Mouse (Mus musculus) frontal cortex, postnatal 25 days (tissue): ENCODE results near the gene Srrm2.

Source experiments
- DNase-seq, 2 experiments: peaks; one replicate each; pipeline ENCODE4 v3.0.0; 2022; ENCODE audit warnings: low spot score in 2 of 2

The Srrm2 gene

DNA sequence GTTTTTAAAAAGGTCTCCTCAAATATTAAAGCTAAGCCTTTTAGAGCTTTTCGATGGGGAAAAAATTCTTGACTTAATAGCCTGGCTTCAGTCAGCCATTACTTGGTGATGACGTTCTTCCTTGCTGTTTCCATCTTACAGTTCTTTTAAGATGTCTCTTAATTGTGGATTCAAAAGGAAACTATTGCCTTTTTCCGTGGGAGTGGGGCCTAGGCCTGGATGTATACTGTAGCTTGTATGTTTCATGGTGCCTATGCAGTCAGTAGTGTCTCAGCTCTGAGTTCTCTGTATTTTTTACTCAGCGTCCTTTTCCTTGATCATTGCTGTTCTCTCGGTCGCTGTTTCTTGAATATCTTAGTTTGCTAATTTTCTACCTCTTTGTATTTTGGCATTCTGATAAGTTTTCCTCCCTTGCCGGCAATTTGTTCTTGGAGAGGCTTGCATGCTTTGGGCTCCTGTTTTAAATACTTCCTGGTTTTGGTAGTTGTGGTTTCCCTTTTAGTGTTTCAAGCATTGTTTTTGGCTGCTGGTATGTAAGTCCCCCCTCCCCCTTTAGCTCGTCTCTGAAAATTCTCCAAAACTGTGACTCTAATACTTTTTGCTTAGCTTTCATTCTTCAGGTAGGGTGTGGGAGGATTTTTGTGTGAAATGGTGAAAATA lies 14.2 kb downstream of the Srrm2 start:
- DNase-seq: no peak

DNA sequence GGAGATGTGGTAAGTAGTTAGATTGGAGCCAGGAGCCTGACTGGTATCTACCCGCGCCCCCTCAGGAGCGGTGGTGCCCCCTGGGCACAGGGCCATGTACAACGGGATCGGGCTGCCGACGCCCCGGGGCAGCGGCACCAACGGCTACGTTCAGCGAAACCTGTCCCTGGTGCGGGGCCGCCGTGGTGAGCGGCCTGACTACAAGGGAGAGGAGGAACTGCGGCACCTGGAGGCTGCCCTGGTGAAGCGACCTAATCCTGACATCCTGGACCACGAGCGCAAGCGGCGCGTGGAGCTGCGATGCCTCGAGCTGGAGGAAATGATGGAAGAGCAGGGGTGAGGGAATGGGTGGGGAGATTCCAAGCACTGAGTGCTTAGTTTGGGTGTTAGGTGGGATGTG lies 16.5 kb downstream of the Srrm2 start:
- DNase-seq: no peak

DNA sequence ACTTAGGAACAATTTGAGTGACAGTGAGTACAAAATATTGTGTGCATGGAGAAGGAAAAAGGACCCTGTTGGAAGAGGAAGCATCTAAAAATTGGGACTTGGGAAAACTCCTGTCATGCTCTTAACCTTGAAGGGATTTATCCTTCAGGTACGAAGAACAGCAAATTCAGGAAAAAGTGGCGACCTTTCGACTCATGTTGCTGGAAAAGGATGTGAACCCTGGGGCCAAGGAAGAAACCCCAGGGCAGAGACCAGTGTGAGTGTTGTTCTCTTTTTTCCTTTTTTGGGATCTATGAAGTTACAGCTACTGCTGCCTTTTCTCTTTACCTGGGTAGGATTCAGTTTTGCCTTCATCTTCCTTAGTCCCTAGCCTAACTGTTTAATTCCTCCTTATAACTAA lies 17.6 kb downstream of the Srrm2 start:
- no peak for DNase-seq

DNA sequence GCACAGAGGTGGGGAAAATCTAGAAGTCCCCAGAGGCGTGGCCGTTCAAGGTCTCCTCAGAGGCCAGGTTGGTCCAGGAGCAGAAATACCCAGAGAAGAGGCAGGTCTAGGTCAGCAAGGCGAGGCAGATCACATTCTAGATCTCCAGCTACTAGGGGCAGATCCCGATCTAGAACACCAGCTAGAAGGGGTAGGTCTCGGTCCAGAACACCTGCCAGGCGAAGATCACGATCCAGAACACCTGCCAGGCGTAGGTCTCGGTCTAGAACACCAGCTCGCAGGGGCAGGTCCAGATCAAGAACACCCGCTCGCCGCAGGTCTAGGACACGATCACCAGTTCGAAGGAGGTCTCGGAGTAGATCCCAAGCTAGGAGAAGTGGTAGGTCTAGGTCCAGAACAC lies 25.3 kb downstream of the Srrm2 start:
- DNase-seq: no peak

DNA sequence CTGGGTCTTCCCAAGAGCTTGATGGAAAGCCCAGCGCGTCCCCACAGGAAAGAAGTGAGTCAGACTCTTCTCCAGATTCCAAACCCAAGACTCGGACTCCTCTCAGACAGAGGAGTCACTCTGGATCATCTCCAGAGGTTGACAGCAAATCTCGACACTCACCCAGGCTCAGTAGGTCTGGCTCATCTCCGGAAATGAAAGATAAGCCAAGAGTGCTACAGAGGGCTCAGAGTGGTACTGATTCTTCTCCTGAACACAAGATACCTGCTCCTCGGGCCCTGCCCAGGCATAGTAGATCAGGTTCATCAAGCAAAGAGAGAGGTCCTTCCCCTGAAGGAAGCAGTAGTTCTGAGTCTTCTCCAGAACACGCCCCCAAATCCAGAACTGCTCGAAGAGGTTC lies 28.2 kb downstream of the Srrm2 start:
- no peak for DNase-seq

GRCm38 (mm10) chr17:23819235-23819634 lies 28.9 kb downstream of the Srrm2 start:
- DNase-seq: no peak

- DNase-seq: no peak
Observed at GRCm38 (mm10) chr17:23820731-23821130, 30.4 kb downstream of the Srrm2 start.

- DNase-seq: no peak
Observed at GRCm38 (mm10) chr17:23822094-23822493, 31.8 kb downstream of the Srrm2 start.

- DNase-seq: no peak
Observed at GRCm38 (mm10) chr17:23823018-23823417, 32.7 kb downstream of the Srrm2 start.

DNA sequence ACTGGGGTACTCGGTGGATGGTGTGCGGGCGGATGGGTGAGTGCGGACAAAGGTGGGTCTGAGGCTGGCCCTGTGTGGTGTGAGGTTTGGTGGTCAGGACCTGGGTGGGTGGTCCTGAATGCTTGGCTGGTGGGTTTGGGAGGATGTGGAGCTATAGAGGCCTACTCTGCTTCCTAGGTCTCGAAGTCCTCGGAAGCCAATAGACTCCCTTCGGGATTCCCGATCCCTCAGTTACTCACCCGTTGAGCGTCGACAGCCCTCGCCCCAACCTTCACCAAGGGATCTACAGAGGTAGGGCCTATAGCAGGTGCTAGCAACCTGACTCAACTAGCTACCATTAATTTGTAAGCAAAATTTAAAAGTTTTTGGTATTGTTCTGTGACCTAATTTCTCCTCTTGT lies 33.3 kb downstream of the Srrm2 start:
- DNase-seq: no peak

GRCm38 (mm10) chr17:23825591-23825990 lies 35.3 kb downstream of the Srrm2 start:
- DNase-seq: no peak

DNA sequence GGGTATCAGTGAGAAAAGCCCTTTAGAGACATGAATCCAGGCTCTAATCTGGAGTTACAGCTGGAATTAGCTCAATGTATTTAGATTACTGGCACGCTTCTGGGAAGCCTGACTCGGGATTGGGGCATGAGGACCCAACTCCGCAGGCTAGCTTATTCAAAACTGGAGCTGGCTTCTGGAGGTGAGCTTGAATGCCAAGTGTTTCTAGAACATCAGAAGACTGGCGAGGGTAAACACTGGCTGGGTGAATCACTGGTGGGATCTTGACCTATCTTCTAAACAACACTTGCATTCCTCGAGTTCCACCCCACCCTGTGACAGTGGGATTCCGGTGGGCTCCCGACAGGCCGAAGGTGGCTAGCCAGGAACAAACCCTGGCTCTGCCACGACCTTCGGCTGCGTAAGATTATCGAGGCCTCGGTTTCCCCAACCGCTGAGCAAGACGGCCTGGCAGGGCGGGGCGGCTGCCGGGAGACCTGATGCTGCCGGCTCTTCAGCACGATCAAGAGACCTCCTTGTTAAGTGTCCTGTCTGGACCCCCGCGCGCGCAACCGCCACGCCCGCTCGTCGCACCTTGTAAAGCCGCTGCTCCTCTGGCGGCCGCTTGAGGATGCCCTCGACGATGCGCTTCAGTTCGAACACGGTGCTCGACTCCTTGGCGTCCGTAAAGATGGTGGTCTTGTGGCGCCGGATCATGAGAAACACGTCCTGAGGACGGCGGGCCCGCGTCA lies 38.1 kb downstream of the Srrm2 start:
- DNase-seq: peak; percentile 48 to 53

- peak; percentile 66 to 77 for DNase-seq
Observed at GRCm38 (mm10) chr17:23829064-23829619, 38.8 kb downstream of the Srrm2 start, which contains the start of gene Elob. Gene Elob, minus strand, starts transcription at chr17:23829136.

DNA sequence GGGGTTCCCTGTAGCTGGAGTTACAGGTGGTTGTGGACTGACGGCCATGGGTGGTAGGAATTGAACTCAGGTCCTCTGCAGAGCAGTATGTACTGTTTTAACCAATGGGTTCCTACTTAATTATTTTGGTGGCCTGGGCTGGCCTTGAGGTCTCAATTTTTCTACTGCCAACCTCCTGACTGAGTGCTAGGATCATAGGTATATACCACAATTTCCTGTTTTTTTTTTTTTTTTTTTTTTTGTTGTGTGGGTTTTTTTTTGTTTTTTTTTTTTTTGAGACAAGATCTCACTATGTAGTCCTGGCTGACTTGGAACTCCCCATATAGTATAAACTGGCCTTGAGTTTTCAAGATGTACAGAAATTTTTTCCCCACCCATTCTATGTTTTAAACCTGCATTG lies 40.9 kb downstream of the Srrm2 start:
- no peak for DNase-seq

DNA sequence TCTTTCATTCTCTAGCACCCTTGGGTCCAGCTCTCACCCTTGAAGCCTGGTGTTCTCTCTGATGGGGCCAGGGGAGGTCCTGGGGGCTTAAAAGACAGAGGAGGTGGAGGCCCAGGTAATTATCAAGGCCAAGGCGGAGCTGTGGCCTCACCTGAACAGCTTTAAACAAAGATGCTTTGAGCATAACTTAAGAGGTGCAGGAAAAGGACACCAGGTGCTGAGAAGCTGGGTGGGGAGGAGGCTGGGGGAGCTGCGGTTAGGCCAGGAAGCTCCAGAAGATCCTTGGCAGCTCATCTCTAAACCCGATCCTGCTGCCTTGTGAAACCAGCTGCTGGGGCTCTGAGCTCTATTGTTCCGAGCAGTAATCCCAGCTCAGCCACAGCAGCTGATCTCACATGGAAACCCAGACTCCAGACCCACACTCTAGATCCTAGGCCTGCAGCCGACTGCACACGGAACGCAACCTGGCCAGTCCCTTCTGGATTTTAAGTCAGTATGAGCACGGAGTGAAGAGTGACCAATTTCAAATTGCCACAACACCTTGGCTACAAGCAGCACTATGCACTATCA lies 45.8 kb downstream of the Srrm2 start, which contains the start of gene Prss33:
Prss33 (minus strand) TSS at position 51 of the 570 bp plus-strand sequence.
- DNase-seq: no peak

DNA sequence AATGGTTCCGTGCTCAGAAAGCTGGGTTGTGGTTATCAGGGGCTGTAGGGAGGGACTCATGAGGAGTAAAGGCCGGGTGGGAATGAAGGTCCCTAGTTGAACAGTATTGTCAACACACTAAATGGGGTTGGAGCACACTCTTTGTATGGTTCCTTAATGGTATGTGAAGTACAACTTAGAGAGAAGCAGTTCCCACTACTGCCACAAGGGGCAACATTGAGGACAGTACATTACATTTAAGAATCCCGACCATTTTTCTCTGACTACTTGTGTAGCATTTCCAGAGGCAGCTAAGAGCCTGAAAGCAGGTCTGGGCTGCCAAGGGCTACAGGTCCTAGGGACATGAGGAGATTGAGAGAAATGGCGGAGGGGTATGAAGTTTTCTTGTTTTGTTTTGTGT lies 50.8 kb downstream of the Srrm2 start:
- no peak for DNase-seq

GRCm38 (mm10) chr17:23843141-23843811 lies 52.9 kb downstream of the Srrm2 start:
- DNase-seq: no peak

DNA sequence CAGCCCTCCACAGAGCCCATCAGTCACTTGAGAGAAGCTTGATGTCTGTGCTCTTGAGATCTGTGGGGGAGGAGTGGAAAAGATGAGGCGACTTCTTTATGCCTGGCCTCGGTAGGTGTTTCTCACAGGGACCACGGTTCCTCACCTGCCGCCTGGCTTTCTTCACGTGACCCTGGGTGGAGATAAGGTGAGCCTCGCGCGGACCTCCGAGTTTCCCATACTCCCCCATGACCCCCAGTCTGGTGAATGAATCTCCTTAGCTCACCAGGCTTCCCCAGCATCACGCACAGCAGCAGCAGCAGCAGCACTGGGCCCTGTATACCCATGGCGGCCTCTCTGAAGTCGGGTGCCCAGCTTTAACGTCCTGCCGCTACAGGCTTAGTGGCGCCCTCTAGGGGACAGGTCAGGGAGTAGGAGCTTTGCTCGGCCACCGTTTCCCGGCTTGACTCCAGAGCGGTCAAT lies 53.5 kb downstream of the Srrm2 start, which contains the start of the genes Prss32 and Prss41:
Prss32 (plus strand) TSS at position 44 of the 462 bp plus-strand sequence.
Prss41 (minus strand) TSS at position 361 of the 462 bp plus-strand sequence.
- no peak for DNase-seq

DNA sequence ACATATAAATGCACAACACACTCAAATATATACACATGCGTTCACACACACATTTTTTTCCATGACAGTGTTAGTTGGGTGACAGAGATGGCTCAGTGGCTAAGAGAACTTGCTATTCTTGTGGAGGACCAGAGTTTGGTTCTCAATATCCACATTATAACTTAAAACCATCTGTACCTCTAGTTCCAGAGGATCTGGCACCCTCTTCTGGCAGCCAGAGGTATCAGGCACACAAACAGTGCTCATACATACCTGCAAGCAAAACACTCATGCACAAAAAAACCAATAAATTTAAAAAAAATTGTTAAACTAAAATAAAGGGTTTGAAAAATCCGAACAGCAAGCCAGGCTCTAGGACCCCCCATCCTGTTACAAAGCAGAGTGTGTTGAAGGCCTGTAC lies 59.7 kb downstream of the Srrm2 start:
- DNase-seq: no peak

DNA sequence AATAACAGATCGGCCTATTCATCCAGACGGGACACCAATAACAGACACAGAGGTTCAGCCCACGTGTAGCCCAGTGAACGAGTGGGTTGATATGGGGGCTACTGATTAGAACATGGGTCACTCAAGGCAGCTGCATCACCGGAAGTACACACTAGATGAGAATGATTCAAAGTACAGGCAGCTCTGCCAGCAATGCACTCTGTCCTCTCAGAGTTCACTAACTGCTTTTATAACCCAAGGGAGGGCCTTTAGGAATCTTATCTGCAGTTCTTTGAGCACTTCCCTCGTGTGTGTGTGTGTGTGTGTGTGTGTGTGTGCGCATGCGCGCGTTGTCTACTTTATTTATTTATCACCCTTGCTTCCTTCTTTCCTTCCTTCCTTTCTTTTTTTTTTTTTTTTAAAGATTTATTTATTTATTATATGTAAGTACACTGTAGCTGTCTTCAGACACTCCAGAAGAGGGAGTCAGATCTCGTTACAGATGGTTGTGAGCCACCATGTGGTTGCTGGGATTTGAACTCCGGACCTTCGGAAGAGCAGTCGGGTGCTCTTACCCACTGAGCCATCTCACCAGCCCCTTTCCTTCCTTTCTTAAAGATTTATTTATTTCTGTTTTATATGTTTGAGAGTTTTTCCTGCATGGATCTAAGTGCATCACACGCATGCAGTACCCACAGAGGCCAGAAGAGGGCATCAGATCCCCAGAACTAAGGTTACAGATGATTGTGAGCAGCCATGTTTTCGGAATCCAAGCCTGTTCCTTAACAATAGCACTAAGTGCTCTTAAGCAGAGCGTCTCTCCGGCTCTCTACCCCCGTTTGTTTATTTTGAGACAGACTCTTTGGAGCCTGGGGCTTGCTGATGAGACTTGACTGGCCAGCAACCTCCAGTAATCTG lies 60.8 kb downstream of the Srrm2 start:
- peak; percentile 28 to 57 for DNase-seq

DNA sequence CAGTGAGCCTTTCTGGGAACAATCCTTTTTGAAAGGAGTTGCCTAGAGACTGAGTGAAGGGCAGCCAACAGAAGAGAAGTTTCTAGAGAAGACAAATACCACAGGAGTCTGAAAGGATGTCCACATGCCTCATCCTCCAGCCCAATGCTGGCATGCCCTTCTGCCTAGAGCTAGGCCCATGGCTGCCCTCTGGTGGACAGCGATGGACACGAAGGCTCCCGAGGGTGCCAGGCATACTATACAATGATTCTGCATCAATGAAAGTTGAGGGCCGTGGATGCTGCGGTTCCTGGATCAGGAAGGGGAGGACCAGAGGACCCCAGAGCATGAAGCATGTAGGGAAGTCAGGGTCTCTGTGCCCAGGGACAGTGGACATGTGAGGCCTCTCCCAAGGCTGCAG lies 63.0 kb downstream of the Srrm2 start:
- DNase-seq: no peak
